Mouse (Mus musculus) kidney, embryonic 14.5 days (tissue): ENCODE measurements at regions not wholly inside any gene's neighbourhood (a gene's known extent, or its start where the extent isn't known, plus 50 kb on each side); places are given as distances from the start of the nearest gene placed in this dataset.
A peak's percentile ranks its signal among the peaks of the same experiment; 100 is the strongest.

Experiments used
- ATAC-seq: fragments of 200-750 bp; cut with Nextera tagmentation; 2 replicates; pipeline ENCODE4 v1.8.0; 2017; ENCODE audit warnings: moderate number of reproducible peaks, mild to moderate bottlenecking, moderate TSS enrichment, moderate library complexity; ENCODE audit not compliant: low FRiP score, low TSS enrichment
- H3K27ac ChIP-seq: fragments of 300-500 bp; sonication (generic); 2 replicates; pipeline ENCODE4 v1.5.1; 2014; ENCODE audit warnings: low read depth, mild to moderate bottlenecking, low read length, moderate library complexity, mixed read lengths
- H3K27me3 ChIP-seq: fragments of 300-500 bp; sonication (generic); 2 replicates; pipeline ENCODE4 v1.6.1; 2014; ENCODE audit warnings: mild to moderate bottlenecking, low read length; ENCODE audit not compliant: control insufficient read depth, insufficient read depth
- H3K36me3 ChIP-seq: fragments of 300-500 bp; sonication (generic); 2 replicates; pipeline ENCODE4 v1.6.1; 2014; ENCODE audit warnings: low read length, mixed read lengths; ENCODE audit not compliant: control insufficient read depth, insufficient read depth
- H3K4me1 ChIP-seq: fragments of 300-500 bp; sonication (generic); 2 replicates; pipeline ENCODE4 v1.6.1; 2014; ENCODE audit warnings: low read length, mixed read lengths; ENCODE audit not compliant: control insufficient read depth, insufficient read depth
- H3K4me2 ChIP-seq: fragments of 300-500 bp; sonication (generic); replicated peaks from 2 replicates; pipeline ENCODE4 v1.6.1; 2014; ENCODE audit warnings: low read depth, mild to moderate bottlenecking, low read length
- H3K4me3 ChIP-seq: fragments of 300-500 bp; sonication (generic); 2 replicates; pipeline ENCODE4 v1.5.1; 2014; ENCODE audit warnings: mild to moderate bottlenecking, low read length
- H3K9ac ChIP-seq: fragments of 300-500 bp; sonication (generic); 2 replicates; pipeline ENCODE4 v1.6.1; 2014; ENCODE audit warnings: low read depth, mild to moderate bottlenecking, low read length, moderate library complexity
- H3K9me3 ChIP-seq: fragments of 300-500 bp; sonication (generic); 2 replicates; pipeline ENCODE4 v1.6.1; 2016; ENCODE audit warnings: low read length; ENCODE audit not compliant: control insufficient read depth
- WGBS: fragments of 180-500 bp; shearing (Covaris S2); extraction: QIAGEN DNeasy Blood & Tissue Kit; methylation state at CpG from one replicate; pipeline ENCODE4 v1.1.7; 2014; 5-methylcytosine and 5-hydroxymethylcytosine counted together

GRCm38 (mm10) chr4:54481766-54482165 is 463.1 kb upstream of the Zfp462 start:
- no peaks in the 10 kb centered on the region for H3K4me1 ChIP-seq
- H3K27ac ChIP-seq: no peak overlapping the region
- no peaks in the 10 kb centered on the region for H3K36me3 ChIP-seq
- no peaks in the 10 kb centered on the region for H3K9me3 ChIP-seq
- no peak overlapping the region for H3K4me3 ChIP-seq
- H3K4me2 ChIP-seq: no peak overlapping the region
- 53% methylated on average over 2 of the region's 2 CpGs for WGBS
- no peaks in the 10 kb centered on the region for H3K27me3 ChIP-seq
- H3K9ac ChIP-seq: no peak overlapping the region
- no peak for ATAC-seq

GRCm38 (mm10) chr4:54493074-54493473 is 451.8 kb upstream of the Zfp462 start:
- no peaks in the 10 kb centered on the region for H3K36me3 ChIP-seq
- H3K27ac ChIP-seq: no peak overlapping the region
- H3K4me3 ChIP-seq: no peak overlapping the region
- whole genome bisulfite sequencing: 75% methylated on average over 6 of the region's 6 CpGs
- no peaks in the 10 kb centered on the region for H3K4me1 ChIP-seq
- no peak overlapping the region for H3K4me2 ChIP-seq
- no peaks in the 10 kb centered on the region for H3K9me3 ChIP-seq
- no peak overlapping the region for H3K9ac ChIP-seq
- no peak for ATAC-seq
- H3K27me3 ChIP-seq: no peaks in the 10 kb centered on the region

GRCm38 (mm10) chr4:54497312-54497994 is 447.4 kb upstream of the Zfp462 start:
- H3K9me3 ChIP-seq: no peaks in the 10 kb centered on the region
- H3K27ac ChIP-seq: no peak overlapping the region
- H3K9ac ChIP-seq: no peak overlapping the region
- 92% methylated on average over 2 of the region's 2 CpGs for WGBS
- no peaks in the 10 kb centered on the region for H3K36me3 ChIP-seq
- no peak overlapping the region for H3K4me3 ChIP-seq
- no peaks in the 10 kb centered on the region for H3K4me1 ChIP-seq
- no peak overlapping the region for H3K4me2 ChIP-seq
- no peak for ATAC-seq
- H3K27me3 ChIP-seq: no peaks in the 10 kb centered on the region

GRCm38 (mm10) chr4:54515934-54516333 is 428.9 kb upstream of the Zfp462 start:
- Histone ChIP-seq H3K4me1 (no peaks in the 10 kb centered on the region), H3K4me3 (no peak overlapping the region), H3K27ac (no peak overlapping the region), H3K9me3 (no peaks in the 10 kb centered on the region), H3K27me3 (no peaks in the 10 kb centered on the region; the same call in 1 of the 2 replicates), H3K9ac (no peak overlapping the region), H3K4me2 (no peak overlapping the region), H3K36me3 (no peaks in the 10 kb centered on the region)
- WGBS: 89% methylated on average over 1 of the region's 1 CpGs
- ATAC-seq: no peak

DNA sequence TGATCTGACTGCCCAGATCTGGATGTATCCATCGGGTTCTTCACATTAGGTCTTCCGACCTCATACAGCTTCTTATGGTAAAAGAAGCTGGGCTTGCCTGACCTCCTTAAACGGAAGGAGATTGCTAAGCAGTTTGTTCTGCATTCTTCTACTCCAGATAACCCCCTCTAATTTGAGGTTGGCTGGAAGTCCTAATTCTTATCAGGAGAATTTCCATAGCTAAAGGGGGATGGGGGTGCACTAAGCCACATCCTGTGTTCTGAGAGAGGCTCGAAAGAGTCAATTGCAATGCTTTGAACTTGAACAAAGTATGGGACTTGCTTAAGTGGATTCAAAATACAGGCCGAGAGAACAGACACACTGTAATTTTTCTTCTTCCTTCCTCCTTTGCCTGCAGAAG is 421.6 kb upstream of the Zfp462 start:
- no peak for ATAC-seq

GRCm38 (mm10) chr4:54526003-54526586 is 418.8 kb upstream of the Zfp462 start:
- ATAC-seq: no peak
- 16% methylated on average over 5 of the region's 5 CpGs for WGBS
- no peak overlapping the region for H3K4me3 ChIP-seq
- no peak overlapping the region for H3K27ac ChIP-seq
- H3K9me3 ChIP-seq: no peaks in the 10 kb centered on the region
- no peak overlapping the region for H3K4me2 ChIP-seq
- no peaks in the 10 kb centered on the region for H3K4me1 ChIP-seq
- no peak overlapping the region for H3K9ac ChIP-seq
- no peaks in the 10 kb centered on the region for H3K36me3 ChIP-seq
- H3K27me3 ChIP-seq: no peaks in the 10 kb centered on the region

More for the DNA sequence above, 421.6 kb upstream of the Zfp462 start:
- Histone ChIP-seq H3K9ac (no peak overlapping the region), H3K36me3 (no peaks in the 10 kb centered on the region), H3K4me2 (no peak overlapping the region), H3K9me3 (no peaks in the 10 kb centered on the region), H3K4me1 (no peaks in the 10 kb centered on the region), H3K4me3 (no peak overlapping the region), H3K27me3 (no peaks in the 10 kb centered on the region; the same call in 1 of the 2 replicates), H3K27ac (no peak overlapping the region)
- 67% methylated on average over 5 of the region's 5 CpGs for WGBS

- no peak overlapping the region for H3K4me3 ChIP-seq
- H3K27me3 ChIP-seq: no peaks in the 10 kb centered on the region
- H3K27ac ChIP-seq: no peak overlapping the region
- no peaks in the 10 kb centered on the region for H3K4me1 ChIP-seq
- no peaks in the 10 kb centered on the region for H3K36me3 ChIP-seq
- no peak overlapping the region for H3K4me2 ChIP-seq
- WGBS: 75% methylated on average over 2 of the region's 2 CpGs
- no peak for ATAC-seq
- no peak overlapping the region for H3K9ac ChIP-seq
- H3K9me3 ChIP-seq: no peaks in the 10 kb centered on the region
Observed at GRCm38 (mm10) chr4:54527660-54528059, 417.2 kb upstream of the Zfp462 start.

DNA sequence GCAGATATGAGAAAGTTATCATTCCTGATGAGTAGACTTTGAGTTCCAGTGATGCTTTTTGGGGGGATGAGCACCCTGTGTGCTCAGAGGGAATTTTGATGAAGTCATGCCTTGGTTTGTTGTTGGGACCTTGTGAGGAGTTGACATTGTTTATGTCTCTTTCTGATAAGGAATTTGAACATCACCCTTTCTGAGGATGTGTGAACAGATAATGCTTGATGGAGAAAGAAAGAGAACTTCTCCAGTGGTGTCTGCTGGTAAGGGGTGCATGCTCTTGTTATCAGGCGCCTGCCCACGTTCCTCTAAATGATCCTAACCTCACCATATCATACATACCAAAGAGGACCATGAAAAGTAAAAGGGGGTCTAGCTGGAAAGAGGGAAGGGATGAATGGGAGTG is 413.1 kb upstream of the Zfp462 start:
- H3K27ac ChIP-seq: no peak overlapping the region
- no peaks in the 10 kb centered on the region for H3K27me3 ChIP-seq
- H3K4me2 ChIP-seq: no peak overlapping the region
- ATAC-seq: no peak
- WGBS: 97% methylated on average over 2 of the region's 2 CpGs
- H3K9me3 ChIP-seq: no peaks in the 10 kb centered on the region
- H3K9ac ChIP-seq: no peak overlapping the region
- no peaks in the 10 kb centered on the region for H3K4me1 ChIP-seq
- no peaks in the 10 kb centered on the region for H3K36me3 ChIP-seq
- no peak overlapping the region for H3K4me3 ChIP-seq

DNA sequence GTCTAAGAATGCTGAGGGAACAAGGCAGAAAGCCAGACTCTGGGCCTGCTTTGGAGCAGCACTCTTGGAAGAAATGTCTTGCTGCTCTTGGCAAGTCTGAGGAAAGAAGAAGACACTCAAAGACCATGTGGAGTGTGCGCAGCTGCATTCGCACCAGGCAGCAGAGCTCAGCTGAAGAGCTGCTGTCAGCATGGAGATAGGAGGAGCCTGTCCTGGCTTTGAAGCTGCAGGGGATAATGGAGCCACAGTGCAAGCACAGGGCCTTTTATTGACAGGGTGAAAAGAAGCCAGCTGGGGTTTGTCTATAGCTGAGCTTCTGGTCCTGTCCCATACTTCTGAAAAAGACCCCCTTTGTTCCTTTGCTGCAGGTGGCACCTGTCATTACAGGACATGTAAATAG is 411.0 kb upstream of the Zfp462 start:
- Histone ChIP-seq H3K27me3 (no peaks in the 10 kb centered on the region), H3K9me3 (no peaks in the 10 kb centered on the region), H3K9ac (no peak overlapping the region), H3K4me3 (no peak overlapping the region), H3K27ac (no peak overlapping the region), H3K36me3 (no peaks in the 10 kb centered on the region), H3K4me2 (no peak overlapping the region), H3K4me1 (no peaks in the 10 kb centered on the region)
- WGBS: 29% methylated on average over 2 of the region's 2 CpGs
- ATAC-seq: 0 out of 2 replicates have a peak, but pooled peaks have one; percentile 46
